ENCODE assay signal across 28 mouse cellular contexts in genomic region chr17:80631028-80631427, GRCm38 (mm10). TPM values are rescaled to one million over a fixed set of nuclear protein-coding genes. Genes with fewer than 3 reads are reported as not detected.
"Had no signal": no experiment of that assay in that cellular context is flagged by ENCODE, and none has a peak within 500 bp of the region (broad histone marks: within the 10 kb centered on the region; RNA-seq: fewer than 3 reads in every experiment).

No protein-coding gene starts in this region.

- H3K27ac ChIP-seq: gastrocnemius, adult 2 months; heart, adult 2 months; heart, embryonic 10.5 days; hindbrain, embryonic 10.5 days; hindbrain, embryonic 12.5 days; hindbrain, embryonic 14.5 days; intestine, embryonic 15.5 days; limb, embryonic 10.5 days; limb, embryonic 12.5 days; liver, embryonic 13.5 days; liver, embryonic 15.5 days had no signal

- H3K27me3 ChIP-seq: heart, embryonic 12.5 days; hindbrain, embryonic 12.5 days; intestine, embryonic 15.5 days; limb, embryonic 12.5 days; liver, embryonic 13.5 days; liver, embryonic 15.5 days had no signal

- H3K9ac ChIP-seq: heart, embryonic 12.5 days; hindbrain, embryonic 12.5 days; hindbrain, embryonic 14.5 days; intestine, embryonic 15.5 days; limb, embryonic 12.5 days; liver, embryonic 13.5 days; liver, embryonic 15.5 days had no signal

- ATAC-seq: hindbrain, embryonic 16.5 days; inflammation-experienced regulatory T-cells, adult 6 months; intestine, embryonic 15.5 days had no signal

- H3K4me2 ChIP-seq: heart, embryonic 12.5 days; hindbrain, embryonic 12.5 days; hindbrain, embryonic 14.5 days; intestine, embryonic 15.5 days; limb, embryonic 12.5 days; liver, embryonic 11.5 days; liver, embryonic 13.5 days; liver, embryonic 15.5 days had no signal

- DNase-seq: gastrocnemius, adult 2 months; gastrocnemius, postnatal 10 days; gastrocnemius, postnatal 25 days; heart, adult 2 months; heart, postnatal 10 days; heart, postnatal 4 days; kidney, adult 18-20 months; kidney, adult 8-10 months; kidney, postnatal 10 days; kidney, postnatal 25 days; kidney, postnatal 4 days; layer of hippocampus, adult 9-11 months; layer of hippocampus, postnatal 36 days; liver; liver, embryonic 13.5 days had no signal

- H3K9me3 ChIP-seq: heart, embryonic 10.5 days; heart, embryonic 12.5 days; hindbrain, embryonic 10.5 days; hindbrain, embryonic 12.5 days; intestine, embryonic 15.5 days; limb, embryonic 10.5 days; limb, embryonic 12.5 days; liver, embryonic 13.5 days; liver, embryonic 15.5 days had no signal

- H3K4me3 ChIP-seq: gastrocnemius, adult 2 months; heart, adult 2 months; heart, embryonic 10.5 days; heart, embryonic 12.5 days; hindbrain, embryonic 10.5 days; hindbrain, embryonic 12.5 days; intestine, embryonic 15.5 days; limb, embryonic 10.5 days; limb, embryonic 12.5 days; liver, embryonic 13.5 days; liver, embryonic 15.5 days had no signal

- H3K4me1 ChIP-seq: heart, embryonic 10.5 days; heart, embryonic 12.5 days; hindbrain, embryonic 10.5 days; hindbrain, embryonic 12.5 days; intestine, embryonic 15.5 days; limb, embryonic 10.5 days; limb, embryonic 12.5 days; liver, embryonic 13.5 days; liver, embryonic 15.5 days had no signal

RNA-seq across cellular contexts. Expression of gene Cdkl4, which starts 53.4 kb away (rescaled TPM):
- total RNA-seq: gastrocnemius, postnatal 25 days; heart, postnatal 10 days had no signal
- polyA plus RNA-seq: heart, embryonic 14.5 days had no signal
